Mouse (Mus musculus): ENCODE results near the gene Vmn2r8.
"Not testable (repeated sequence)": the region's sequence is repeated elsewhere in the genome, so short reads cannot be mapped to it uniquely, and the experiment has no call there.

GRCm38 (mm10) chr5:108751258-108751657 is 57.4 kb downstream of the Vmn2r8 start:
- TF ChIP-seq POLR2A, CTCF (IDR thresholded peaks at IDR 0.05; ENCODE audit: extremely low read depth, insufficient read depth, low read length): not testable (repeated sequence)
